Mouse (Mus musculus) ovary, postnatal 14 days (tissue): ENCODE results near the gene Hspg2.

Source experiments
- DNase-seq: peaks from one replicate; pipeline ENCODE4 v3.0.0; 2022; ENCODE audit warnings: low spot score

Gene Hspg2

DNA sequence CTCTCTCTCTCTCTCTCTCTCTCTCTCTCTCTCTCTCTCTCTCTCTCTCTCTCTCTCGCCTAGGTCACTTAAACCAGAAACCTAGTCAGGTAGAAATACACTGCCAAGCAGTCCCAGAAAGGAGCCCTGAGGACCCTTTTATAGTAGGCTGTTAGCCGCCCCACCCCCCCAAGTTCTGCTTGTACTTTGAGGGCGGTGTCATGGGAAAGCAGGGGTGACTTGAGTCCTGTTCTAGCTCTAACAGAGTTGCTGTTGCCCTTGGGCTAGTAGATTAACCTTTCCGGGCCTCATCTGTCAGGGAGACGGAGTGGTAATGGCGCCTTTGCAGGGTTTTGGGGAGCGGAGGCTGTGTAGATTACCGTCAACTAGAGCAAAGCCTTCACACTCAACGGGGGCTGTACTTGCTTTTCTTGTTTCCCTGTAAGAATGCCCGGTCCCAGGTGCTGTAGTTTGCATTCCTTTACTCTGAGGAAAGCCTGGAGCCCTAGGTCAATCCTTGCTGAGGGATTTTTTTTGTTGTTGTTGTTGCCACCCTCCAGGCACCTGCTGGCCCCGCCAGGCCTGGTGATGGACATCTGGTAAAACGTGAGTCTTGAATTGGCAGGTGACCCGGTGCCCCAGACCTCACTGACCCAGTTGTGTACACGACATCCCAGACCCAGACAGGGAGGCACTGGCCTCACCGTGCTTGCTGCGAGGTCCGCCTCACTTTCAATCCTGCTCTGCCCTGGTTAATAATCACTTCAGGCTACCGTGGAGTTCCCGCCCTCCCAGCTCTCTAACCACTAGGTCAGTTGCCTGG, 11.8 kb downstream of the Hspg2 start:
- no peak for DNase-seq

DNA sequence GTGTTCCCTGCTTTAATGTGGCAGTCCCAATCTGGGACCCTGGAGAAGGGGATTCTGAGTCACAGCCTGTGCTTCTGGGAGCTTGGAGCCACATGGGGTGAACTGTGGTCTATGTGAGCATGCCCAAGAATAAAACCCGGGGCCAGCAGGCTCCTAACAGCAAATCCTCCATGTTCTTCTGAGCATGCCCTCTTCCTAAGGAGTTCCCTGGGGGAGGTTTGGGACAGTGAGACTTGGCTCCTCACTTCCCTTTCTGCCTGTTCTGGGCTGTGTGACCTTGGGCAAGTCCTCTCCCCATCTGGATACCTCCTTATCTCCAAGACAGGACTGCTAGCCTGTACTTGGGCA, 12.4 kb downstream of the Hspg2 start:
- no peak for DNase-seq

DNA sequence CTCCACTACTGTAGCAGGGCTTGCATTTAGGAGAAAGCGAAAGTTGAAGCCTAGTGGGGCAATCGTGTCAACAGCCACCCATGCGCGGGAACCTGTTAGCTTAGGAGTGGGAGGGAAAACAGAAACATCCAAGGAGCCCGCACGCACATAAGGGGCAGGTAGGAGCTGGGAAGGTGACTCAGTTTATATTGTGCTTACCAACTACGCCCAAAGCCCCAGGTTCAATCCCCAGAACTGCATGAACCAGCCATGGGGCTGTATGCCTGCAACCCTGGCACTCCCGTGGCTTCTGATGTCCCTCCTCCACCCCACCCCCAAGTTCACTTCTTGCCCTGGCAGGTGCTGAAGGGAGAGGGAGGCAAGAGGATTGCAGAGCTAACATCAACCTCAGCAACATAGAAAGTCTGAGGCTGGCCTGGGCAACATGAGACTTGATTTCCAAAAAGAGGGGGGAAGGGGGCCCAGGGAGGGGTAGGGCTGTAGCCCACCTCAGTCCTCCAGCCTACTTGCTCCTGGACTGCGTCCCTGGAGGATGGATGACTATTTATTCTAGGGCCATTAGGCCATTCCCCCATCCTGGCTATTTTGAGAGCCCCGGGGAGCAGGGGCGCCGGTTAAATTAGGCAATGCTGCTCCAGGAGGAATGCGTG, 12.9 kb downstream of the Hspg2 start:
- no peak for DNase-seq

DNA sequence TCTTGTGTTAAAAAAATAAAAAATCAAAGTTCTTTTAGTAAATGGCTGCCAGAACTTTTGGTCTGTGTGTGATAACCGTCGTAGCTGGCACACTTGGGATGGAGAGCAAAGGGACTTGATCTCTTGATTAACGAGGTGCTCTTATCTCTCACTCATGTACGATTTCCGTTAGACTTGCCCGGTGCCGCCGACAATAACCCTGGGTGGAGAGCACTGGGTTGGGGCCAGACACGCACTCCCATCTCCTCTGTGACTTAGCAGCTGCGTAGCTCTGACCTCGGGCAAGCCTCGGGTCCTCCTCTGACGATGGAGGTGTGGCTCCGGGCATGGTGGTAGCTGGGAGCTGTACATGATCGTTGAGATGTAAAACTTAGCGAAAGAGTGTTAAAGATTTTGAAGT, 15.3 kb downstream of the Hspg2 start:
- no peak for DNase-seq

DNA sequence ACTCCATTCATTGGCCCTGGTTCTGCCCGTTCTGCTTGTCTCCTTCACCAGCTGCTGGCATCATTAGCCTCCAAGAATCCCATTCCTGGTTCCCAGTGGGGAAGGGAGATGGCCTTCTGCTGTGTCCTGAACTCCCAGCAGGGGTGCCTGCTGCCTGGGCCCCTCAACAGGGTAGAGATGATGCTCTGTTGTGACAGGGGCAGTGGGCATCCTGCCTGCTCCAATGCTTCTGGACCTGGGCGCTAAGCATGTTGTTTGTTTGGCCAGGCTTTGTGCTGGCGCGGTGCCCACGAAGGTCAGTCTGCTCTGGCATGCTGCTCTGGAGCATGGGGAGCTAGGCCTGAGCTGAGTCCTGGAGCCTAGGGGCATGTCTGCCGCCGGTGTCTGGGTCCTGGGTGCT, 16.0 kb downstream of the Hspg2 start:
- DNase-seq, result peak; percentile 71

DNA sequence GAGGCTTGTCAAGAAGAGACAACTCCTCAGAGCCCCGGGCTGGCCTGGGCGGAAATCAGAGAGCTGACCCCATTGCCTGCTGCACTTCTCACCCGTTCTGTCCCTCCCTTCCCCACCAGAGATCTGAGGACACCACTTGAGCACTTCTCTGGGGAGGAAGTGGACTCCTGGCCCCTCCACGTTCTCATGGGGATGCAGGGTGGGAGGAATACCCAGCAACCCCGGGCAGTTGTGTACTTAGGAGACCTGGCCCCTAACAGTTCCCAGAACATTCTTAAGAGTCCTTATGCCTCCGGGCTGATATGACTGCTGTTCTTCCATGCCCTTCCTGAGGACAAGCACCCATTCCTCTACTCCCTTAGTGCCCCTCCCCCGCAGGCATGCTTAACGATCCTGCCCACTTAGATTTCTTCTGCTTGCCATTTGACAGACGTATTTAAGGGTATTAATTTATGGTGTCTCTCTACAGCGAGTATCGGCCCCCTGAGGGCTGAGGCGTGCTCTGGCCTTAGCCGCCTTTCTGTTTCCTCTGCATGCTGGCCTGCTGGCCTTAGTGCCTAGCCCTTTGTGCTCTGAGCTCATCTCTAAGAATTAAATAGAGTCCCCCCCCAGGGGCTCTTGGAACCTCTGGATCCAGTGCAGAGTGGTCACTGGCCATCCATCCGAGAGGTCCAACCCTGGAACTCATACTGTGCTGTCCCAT, 16.8 kb downstream of the Hspg2 start:
- DNase-seq, result no peak

DNA sequence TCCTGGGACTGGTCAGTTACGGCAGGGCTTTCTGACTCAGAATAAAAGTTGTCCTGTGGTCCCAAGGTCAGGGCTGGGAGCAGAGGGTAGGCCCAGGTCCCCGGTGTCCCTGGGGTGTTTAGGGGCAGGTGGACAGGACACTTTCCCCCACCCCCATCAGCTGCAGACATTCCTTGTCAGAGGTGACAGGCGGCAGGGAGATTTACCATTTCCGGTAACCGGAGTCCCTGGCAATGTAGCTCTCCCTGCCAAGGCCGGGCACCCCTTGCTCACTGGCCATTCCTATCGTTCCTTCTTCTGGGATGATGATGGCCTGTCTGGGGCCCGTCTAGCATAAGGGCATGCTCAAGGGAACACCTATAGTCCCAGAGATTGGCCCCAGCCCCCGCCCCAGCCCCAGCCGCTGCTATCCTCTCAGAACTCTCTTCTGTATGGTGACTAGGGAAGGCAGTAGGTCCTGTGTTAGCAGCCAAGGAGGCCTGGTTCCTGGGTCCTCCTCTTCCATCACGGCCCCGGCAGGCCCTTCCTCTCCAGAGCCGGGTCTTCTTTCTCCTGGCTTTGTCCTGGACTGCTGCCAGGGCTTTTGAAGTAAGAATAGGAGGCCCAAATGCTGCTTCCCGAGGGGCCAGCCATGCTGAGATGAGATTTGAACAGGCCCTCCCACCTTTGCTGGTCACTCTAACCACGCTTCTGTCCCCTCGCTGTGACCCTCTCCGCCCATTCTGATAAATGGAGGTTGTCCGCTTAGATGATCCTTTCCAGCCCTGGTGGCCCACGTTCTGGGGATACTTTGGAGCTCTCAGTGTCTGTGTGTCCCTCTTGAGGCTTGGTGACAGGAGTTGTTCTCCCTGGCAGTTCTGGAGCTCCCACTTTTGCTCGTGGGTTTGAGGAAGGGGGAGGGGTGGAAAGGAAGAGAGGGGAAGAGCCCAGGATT, 17.8 kb downstream of the Hspg2 start:
- no peak for DNase-seq

DNA sequence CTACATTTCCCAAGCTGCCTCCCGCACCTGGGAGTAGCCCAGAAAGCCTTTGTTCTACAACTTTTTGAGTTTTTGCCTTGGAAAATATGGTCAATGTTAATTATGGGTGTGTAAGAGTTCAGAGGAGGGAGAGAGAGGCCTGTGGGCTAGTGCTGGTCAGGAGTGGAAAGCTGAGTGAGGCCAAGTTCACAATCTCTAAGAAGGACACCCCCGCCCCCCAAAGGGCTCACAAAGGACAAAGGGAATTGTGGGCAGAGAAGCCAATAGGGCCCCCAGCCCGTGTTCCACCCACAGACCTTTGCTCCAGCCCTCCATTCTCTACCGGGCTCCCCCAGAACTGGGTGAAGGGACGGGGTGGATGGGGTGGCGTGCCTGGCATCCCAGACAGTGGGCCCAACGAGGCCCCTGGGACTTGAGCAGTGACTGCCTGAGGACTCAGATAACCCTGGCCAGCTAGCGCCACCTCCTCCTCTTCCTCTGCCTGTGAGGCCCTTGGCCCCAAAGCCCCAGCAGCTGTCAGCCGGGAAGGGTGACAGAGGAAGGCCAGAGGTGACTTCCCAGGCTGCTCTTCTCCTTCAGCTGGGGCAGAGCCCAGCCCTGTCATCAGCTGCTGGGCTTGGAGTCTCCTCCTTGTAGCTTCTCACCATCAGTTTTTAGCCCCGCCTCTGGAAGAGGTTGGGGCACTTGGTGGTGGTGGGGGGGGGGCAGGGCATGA, 18.9 kb downstream of the Hspg2 start:
- DNase-seq, result peak; percentile 58

DNA sequence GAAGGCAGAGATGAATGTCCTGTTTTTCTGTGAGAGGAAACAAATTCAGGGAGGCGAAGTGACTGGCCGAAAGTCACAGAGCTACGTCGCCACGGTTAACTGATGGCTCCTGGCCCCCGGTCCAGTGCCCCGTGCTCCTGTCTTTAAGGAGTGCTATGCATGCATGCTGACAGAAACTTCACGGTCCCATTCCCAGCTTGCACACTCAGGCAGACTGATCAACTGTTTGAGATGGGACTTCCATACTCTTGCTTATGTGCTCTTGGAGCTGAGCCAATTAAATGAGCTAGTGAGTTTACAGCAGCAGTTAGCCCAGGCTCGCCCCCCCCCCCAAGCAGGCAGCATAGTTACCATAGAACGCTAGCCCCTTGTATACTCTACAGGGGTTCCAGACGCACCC, 19.5 kb downstream of the Hspg2 start:
- no peak for DNase-seq

DNA sequence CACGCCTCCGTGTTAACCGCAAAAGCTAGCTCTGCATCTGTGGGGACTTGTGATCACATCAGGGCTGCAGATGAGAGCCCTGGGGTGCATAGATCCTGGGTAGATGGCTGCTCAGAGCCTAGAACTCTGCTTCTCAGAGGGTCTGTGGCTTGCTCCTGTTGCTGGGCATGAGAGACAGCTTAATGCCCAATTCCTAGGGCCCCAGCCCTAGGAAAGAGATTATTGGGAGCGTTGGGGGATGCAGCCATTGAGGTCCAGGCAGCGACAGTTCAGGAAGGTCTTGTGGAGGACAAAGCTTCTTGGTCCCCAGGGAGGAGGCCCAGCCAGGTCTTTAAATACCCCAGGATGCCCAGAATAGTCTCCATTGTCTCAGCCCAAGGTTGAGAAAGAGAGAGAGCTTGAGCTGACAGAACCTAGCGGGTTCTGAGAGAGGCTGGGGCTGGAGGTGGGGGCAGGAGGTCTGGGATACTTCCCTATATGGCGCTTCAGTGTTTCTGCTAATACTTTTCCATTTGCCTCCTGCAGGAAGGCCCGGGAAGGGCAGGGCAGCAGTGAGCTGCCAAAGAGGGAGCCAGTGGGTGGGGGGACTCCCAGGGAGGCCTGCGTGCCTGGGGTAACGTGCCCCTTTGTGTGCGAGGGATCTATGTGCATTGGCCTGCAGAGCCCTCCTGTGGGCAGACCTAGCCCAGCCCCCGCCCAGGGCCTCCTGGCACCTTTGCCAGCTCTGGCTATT, 20.2 kb downstream of the Hspg2 start:
- DNase-seq, result peak; percentile 52

DNA sequence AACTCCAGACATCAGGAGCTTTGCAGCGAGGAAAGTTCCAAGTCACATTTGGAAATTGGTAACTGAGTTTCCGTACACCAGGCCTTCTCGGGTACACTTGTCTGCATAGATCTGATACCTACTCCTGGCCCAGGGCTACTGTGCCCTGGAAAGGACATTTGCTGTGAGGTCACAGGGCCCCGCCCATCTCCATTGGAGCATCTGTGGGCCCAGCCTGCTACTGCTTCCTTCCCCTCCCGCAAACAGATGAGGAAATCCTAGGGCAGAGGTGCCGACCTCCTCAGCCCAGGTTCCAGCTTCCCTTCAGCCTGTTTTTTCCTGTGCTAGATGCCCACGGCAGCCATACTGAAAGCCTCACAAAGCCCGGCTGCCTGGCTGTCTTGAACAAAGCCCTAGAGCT, 21.4 kb downstream of the Hspg2 start:
- DNase-seq, result no peak

DNA sequence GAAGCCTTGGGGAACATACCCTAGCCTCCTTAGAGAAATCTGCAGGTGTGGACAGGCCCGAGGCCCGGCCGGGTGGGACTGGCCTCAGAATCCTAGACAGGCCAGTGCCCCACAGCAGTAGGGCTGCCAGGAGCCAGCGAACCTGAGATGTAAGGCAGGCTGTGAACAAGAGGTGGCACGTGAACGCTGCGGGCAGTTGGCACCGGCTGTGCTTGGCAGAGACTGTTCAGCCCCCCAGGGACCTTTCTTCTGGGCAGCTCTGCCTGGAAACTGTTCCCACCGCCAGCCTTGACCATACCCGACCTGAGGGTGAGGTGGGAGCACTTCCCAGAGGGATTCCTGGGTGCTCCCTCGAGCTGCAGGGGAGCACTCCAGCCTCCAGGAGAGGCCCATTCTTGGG, 24.0 kb downstream of the Hspg2 start:
- no peak for DNase-seq

DNA sequence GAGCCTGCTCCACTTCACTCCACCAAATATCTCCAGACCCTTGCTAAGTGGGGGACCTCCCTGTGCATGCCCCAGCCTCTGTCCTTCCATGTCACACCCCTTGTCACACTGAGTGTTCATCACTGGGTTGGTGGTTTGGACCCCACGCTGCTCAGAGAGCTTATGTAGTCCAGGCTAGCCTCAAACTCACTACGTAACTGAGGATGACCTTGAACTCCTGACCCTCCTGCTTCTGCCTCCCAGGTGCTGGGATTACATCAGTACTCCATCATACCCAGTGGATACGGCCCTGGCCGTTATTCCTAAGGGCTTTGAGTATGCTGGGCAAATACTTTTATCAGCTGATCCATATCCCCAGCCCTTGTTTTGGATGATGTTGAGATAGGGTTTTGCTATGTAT, 24.6 kb downstream of the Hspg2 start:
- DNase-seq, result no peak

DNA sequence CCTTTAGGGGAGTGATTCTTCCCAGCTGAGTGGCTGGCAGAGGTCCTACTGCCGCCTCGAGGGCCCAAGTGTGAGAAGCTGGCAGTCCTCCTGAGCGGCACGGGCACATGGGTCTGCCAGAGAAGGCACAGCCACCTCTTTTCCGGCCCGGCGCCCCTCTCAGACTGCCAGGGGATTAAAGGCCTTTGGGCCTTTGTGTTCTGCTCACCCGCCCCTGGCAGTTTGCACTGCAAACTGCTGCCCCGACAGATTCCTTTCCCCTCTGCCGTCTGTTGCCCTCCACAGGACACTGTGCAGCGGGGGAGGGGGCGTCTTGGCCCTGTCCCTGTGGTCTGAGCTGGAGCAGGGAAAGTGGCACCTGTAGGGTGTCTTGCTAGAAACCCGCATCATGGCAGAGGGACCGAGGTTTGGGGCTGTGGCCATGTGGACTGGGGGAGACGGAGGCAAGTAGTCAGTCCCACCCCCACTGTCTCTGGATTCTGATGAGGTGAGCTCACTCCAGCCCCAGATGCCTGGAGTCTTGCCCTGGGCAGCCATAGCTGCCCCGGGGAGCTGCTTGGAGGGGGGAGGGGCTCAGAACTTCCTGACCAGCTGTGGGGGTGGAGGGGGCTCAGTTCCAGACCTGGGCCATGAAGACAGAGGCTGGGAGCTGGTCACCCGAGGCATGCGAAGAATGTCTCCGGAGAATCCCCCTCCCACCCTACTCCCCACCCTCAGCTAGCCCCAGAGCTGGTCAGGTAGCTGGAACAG, 26.4 kb downstream of the Hspg2 start:
- no peak for DNase-seq

DNA sequence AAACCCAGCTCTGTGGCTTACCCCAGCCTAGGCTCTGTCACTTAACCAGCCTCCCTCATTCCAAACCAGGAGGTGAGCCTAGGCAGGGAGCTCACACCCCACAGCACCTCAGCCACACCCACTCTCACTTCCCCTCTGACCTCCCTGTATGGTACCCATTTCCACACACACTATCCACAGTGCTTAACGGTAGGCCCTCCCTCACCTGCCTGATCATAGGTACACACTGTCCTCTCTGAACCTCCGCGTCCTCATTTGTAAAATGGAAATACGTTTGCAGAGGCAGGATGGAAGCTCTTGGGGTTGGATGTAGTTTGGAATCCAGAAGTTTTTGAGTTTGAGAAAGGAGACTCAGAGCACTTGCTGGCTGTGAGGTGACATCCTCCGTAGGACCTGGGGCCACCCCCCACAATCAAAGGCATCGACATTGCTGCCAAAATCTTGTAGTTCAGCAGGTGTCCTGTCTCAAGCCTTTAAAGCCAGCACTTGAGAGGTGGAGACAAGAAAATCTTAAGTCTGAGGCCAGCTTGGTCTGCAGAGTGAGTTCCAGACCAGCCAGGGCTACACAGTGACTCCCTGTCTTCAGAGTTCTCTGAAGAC, 27.0 kb downstream of the Hspg2 start:
- no peak for DNase-seq

DNA sequence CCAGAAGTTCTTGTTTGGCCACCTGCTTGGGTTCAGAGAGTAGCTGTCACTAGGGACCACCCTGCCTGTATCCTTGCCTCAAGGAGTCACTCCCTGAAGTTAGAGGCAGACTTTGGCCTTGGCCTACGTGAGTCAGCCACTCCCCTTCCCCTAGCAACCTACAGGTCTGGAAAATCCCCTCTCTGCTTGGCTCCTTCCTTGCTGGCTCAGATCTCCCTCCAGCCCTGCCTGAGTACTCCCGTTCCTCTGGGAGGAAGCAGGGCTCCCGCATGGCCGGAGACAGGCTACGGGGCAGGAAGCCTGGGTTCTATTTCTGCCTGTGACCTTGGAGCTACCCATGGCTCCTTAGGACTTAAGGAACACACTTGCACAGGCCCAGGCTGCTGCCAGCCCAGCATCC, 28.8 kb downstream of the Hspg2 start:
- DNase-seq, result no peak

DNA sequence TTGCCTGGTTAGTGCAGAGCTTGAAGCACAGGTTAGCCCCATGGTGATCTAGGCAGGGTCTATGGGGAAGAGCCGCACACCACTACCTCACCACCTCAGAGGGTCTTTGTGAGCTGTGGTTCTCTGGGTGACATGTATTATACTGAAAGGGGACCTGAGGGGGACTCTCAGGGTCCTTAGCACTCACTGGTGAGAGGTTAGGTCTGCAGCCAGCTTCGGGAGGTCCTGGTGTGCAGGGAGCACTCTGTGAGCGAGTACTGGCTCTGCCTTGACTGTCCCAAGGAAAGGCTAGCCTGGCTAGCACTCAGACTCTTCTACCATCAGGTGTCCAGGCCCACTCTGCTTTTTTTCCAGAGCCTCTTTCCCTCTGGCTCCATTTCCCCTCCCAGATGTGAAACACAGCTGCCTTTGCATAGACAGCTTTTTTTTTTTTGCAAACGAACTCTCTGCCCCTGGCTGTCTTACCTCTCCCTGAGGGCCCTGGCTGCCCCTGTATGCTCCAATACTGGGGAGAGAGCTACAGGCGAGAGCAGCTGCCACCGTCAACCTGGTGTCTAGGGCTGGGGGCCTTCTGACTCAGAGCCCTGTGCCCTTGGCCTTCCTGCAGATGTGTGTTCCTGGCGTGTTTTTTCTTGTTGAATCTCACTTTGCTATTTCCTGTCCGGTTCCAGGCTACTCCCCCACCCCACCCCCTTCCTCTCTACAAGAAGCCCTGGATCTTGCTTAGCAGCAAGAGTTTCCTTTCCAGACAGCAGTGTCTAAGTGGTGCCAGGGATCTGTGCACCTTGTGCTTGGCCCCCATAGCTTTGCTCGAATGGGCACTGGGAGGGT, 29.5 kb downstream of the Hspg2 start:
- no peak for DNase-seq

DNA sequence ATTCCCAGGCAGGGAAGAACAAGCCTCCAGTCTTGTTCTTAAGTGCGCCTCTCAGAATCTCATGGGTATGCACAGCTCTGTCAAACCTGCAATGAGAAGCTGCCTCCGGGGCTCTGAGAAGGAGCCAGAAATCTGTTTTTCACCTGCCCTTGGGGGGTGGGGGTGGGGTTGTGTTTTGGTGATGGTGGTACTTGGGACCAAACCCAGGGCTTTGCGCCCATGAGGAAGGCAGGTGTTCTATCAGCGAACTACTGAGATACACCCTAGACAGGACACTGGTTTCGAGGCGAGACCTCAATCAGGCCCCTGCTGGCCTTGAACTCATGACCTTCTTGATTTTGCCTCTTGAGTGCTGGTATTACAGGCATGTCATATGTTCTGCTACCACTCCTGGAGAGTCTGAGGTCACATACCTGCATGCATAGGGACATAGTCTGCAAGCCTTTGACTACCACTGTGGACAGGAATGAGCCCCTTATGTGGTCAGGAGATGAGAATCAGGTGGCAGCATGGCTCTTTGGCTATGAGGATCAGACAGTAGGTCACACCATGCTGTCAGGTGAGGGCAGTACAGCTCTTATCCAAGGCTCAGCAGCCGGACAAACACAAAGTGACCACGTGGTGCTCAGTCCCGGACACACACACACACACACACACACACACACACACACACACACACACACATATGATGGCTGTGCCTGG, 30.5 kb downstream of the Hspg2 start:
- DNase-seq, result no peak
